Mouse (Mus musculus): ENCODE results near the gene Zfp462.

The Zfp462 gene

GRCm38 (mm10) chr4:55047266-55047665 is 102.4 kb downstream of the Zfp462 start:
- no peak for DNase-seq (ENCODE audit: low read depth, low spot score)

- DNase-seq (ENCODE audit: low read depth, low spot score) = no peak
Observed at GRCm38 (mm10) chr4:55049938-55050610, 105.2 kb downstream of the Zfp462 start.

GRCm38 (mm10) chr4:55051345-55051744 is 106.5 kb downstream of the Zfp462 start:
- DNase-seq (ENCODE audit: low read depth, low spot score) = no peak

- no peak for DNase-seq (ENCODE audit: low read depth, low spot score)
Observed at GRCm38 (mm10) chr4:55052686-55053085, 107.8 kb downstream of the Zfp462 start.

GRCm38 (mm10) chr4:55057666-55058455 is 113.0 kb downstream of the Zfp462 start:
- DNase-seq (ENCODE audit: low read depth, low spot score) = no peak

GRCm38 (mm10) chr4:55058901-55059300 is 114.1 kb downstream of the Zfp462 start:
- no peak for DNase-seq (ENCODE audit: low read depth, low spot score)

GRCm38 (mm10) chr4:55066341-55067170 is 121.7 kb downstream of the Zfp462 start:
- no peak for DNase-seq (ENCODE audit: low read depth, low spot score)

- DNase-seq (ENCODE audit: low read depth, low spot score) = no peak
Observed at GRCm38 (mm10) chr4:55071535-55071934, 126.7 kb downstream of the Zfp462 start.

- peak; percentile 13 for DNase-seq (ENCODE audit: low read depth, low spot score)
Observed at GRCm38 (mm10) chr4:55077133-55077889, 132.5 kb downstream of the Zfp462 start.

- DNase-seq (ENCODE audit: low read depth, low spot score) = no peak
Observed at GRCm38 (mm10) chr4:55077902-55078716, 133.3 kb downstream of the Zfp462 start.

- DNase-seq (ENCODE audit: low read depth, low spot score) = no peak
Observed at GRCm38 (mm10) chr4:55079056-55079455, 134.2 kb downstream of the Zfp462 start.

GRCm38 (mm10) chr4:55084080-55084688 is 139.3 kb downstream of the Zfp462 start:
- DNase-seq (ENCODE audit: low read depth, low spot score) = no peak

- no peak for DNase-seq (ENCODE audit: low read depth, low spot score)
Observed at GRCm38 (mm10) chr4:55088153-55088552, 143.3 kb downstream of the Zfp462 start.

GRCm38 (mm10) chr4:55088922-55089321 is 144.1 kb downstream of the Zfp462 start:
- no peak for DNase-seq (ENCODE audit: low read depth, low spot score)

GRCm38 (mm10) chr4:55097157-55097556 is 152.3 kb downstream of the Zfp462 start:
- DNase-seq (ENCODE audit: low read depth, low spot score) = no peak

GRCm38 (mm10) chr4:55098366-55098765 is 153.5 kb downstream of the Zfp462 start:
- DNase-seq (ENCODE audit: low read depth, low spot score) = no peak

GRCm38 (mm10) chr4:55100851-55101250 is 156.0 kb downstream of the Zfp462 start:
- no peak for DNase-seq (ENCODE audit: low read depth, low spot score)

GRCm38 (mm10) chr4:55101601-55102000 is 156.8 kb downstream of the Zfp462 start:
- DNase-seq (ENCODE audit: low read depth, low spot score) = no peak

GRCm38 (mm10) chr4:55102382-55102781 is 157.5 kb downstream of the Zfp462 start:
- no peak for DNase-seq (ENCODE audit: low read depth, low spot score)

GRCm38 (mm10) chr4:55103575-55103974 is 158.7 kb downstream of the Zfp462 start:
- no peak for DNase-seq (ENCODE audit: low read depth, low spot score)
